Mouse (Mus musculus) cortical plate, adult 2 months (tissue): ENCODE results near the gene Mrgprx2. TPM values are rescaled to one million over a fixed set of nuclear protein-coding genes. Genes with fewer than 3 reads are reported as not detected.
"Not testable (repeated sequence)": the region's sequence is repeated elsewhere in the genome, so short reads cannot be mapped to it uniquely, and the experiment has no call there.

Experiments
- H3K27ac ChIP-seq: fragments of 200-500 bp; 2 replicates; pipeline ENCODE4 v1.5.1; 2012; ENCODE audit warnings: low read length, control low read depth, inconsistent platforms; ENCODE audit not compliant: insufficient read depth
- H3K4me1 ChIP-seq: fragments of 200-500 bp; 2 replicates; pipeline ENCODE4 v1.6.1; 2011; ENCODE audit warnings: low read length; ENCODE audit not compliant: control insufficient read depth, insufficient read depth
- H3K4me3 ChIP-seq: fragments of 200-500 bp; 2 replicates; pipeline ENCODE4 v1.5.1; 2011; ENCODE audit warnings: mild to moderate bottlenecking, low read length, control low read depth; ENCODE audit not compliant: insufficient read depth
- CTCF ChIP-seq: fragments of 200-500 bp; IDR thresholded peaks from 2 replicates; pipeline ENCODE4 v1.5.1; 2011; ENCODE audit warnings: mild to moderate bottlenecking, control low read depth, low read length; ENCODE audit not compliant: insufficient read depth; ENCODE audit errors: extremely low read depth
- POLR2A ChIP-seq: fragments of 200-500 bp; IDR thresholded peaks from 2 replicates; pipeline ENCODE4 v1.6.1; 2011; ENCODE audit warnings: mild to moderate bottlenecking, low read length, control low read depth; ENCODE audit not compliant: insufficient read depth; ENCODE audit errors: extremely low read depth
- polyA plus RNA-seq: library from polyadenylated mRNA; depleted of rRNA; stranded (reverse); fragments of >200 nt; gene quantifications from 2 replicates; pipeline ENCODE4 v1.2.3, GENCODE M21; 2012; rRNA removed

The Mrgprx2 gene
- polyA plus RNA-seq = 0.02 TPM in 1 of 2 replicates, not detected in the other

GRCm38 (mm10) chr7:48499221-48499620 lies at the start of gene Mrgprx2:
TSS of gene Mrgprx2 (minus strand) at chr7:48499321.
- Histone ChIP-seq H3K4me1 (no peaks in the 10 kb centered on the region), H3K4me3 (no peak within 1 kb of the TSS), H3K27ac (no peak within 1 kb of the TSS)
- TF ChIP-seq CTCF (no peak), POLR2A (no peak)

GRCm38 (mm10) chr7:48456242-48456641 lies 42.9 kb downstream of the Mrgprx2 start, which contains the start of gene Mrgprb1:
TSS of gene Mrgprb1 (minus strand) at chr7:48456342.
- no peak for TF ChIP-seq POLR2A
- TF ChIP-seq CTCF = no peak
- Histone ChIP-seq H3K27ac (no peak within 1 kb of the TSS), H3K4me1 (no peaks in the 10 kb centered on the region), H3K4me3 (no peak within 1 kb of the TSS)

- Histone ChIP-seq H3K27ac (no peak overlapping the region), H3K4me1 (no peaks in the 10 kb centered on the region), H3K4me3 (no peak overlapping the region)
- no peak for TF ChIP-seq POLR2A
Measured at GRCm38 (mm10) chr7:48436581-48436980, 62.5 kb downstream of the Mrgprx2 start.

GRCm38 (mm10) chr7:48435936-48436335 lies 63.2 kb downstream of the Mrgprx2 start:
- not testable (repeated sequence) for H3K27ac ChIP-seq, H3K4me3 ChIP-seq, H3K4me1 ChIP-seq

Other genes with a start within 250 kb of the Mrgprx2 start
- not detected in 2 replicates for gene Mrgprb8, start 110.8 kb downstream of the Mrgprx2 start, polyA plus RNA-seq
- not detected in 2 replicates for gene Mrgprb1, start 43.0 kb downstream of the Mrgprx2 start, polyA plus RNA-seq
- gene Mrgprb2, start 58.8 kb upstream of the Mrgprx2 start, polyA plus RNA-seq = not detected in 2 replicates
- gene Mrgprb3, start 144.5 kb upstream of the Mrgprx2 start, polyA plus RNA-seq = not detected in 2 replicates